In genomic region chr10:34617216-34617615, GRCm38 (mm10) we compare ENCODE assay signal across 9 mouse cellular contexts.
DNase-seq lines count a peak whose midpoint lies in the region; ATAC-seq lines count a peak whose summit lies in the region.
"Had no signal": no experiment of that assay in that cellular context is flagged by ENCODE, and none has a peak within 500 bp of the region (broad histone marks: within the 10 kb centered on the region; RNA-seq: fewer than 3 reads in every experiment).

No protein-coding gene starts in this region.

- H3K27ac ChIP-seq in forebrain, embryonic 14.5 days (ENCODE audit: low read depth, low read length): no peak overlapping the region
- no peak overlapping the region for H3K27ac ChIP-seq in forebrain, embryonic 13.5 days
- no peak overlapping the region for H3K27ac ChIP-seq in liver, embryonic 12.5 days
- H3K27ac ChIP-seq: midbrain, embryonic 12.5 days had no signal

- H3K9me3 ChIP-seq in forebrain, embryonic 14.5 days (replicated peaks; ENCODE audit: control insufficient read depth, low read length): no peaks in the 10 kb centered on the region
- no peaks in the 10 kb centered on the region for H3K9me3 ChIP-seq in forebrain, embryonic 13.5 days (replicated peaks)
- no peaks in the 10 kb centered on the region for H3K9me3 ChIP-seq in liver, embryonic 12.5 days (replicated peaks)
- H3K9me3 ChIP-seq: midbrain, embryonic 12.5 days had no signal

- intact Hi-C loops in left cerebral cortex, postnatal 4 days (cut with DNase I): no loop called here

- no peaks in the 10 kb centered on the region for H3K27me3 ChIP-seq in forebrain, embryonic 14.5 days (replicated peaks; ENCODE audit: control insufficient read depth, insufficient read depth, low read length)
- H3K27me3 ChIP-seq in forebrain, embryonic 13.5 days: no peaks in the 10 kb centered on the region
- H3K27me3 ChIP-seq in liver, embryonic 12.5 days (replicated peaks): no peaks in the 10 kb centered on the region
- H3K27me3 ChIP-seq: midbrain, embryonic 12.5 days had no signal

- no peak overlapping the region for H3K9ac ChIP-seq in forebrain, embryonic 14.5 days (ENCODE audit: low read length)
- H3K9ac ChIP-seq in forebrain, embryonic 13.5 days: no peak overlapping the region
- H3K9ac ChIP-seq in liver, embryonic 12.5 days: no peak overlapping the region
- H3K9ac ChIP-seq: midbrain, embryonic 12.5 days had no signal

- H3K4me2 ChIP-seq in forebrain, embryonic 14.5 days (ENCODE audit: low read length): no peak overlapping the region
- no peak overlapping the region for H3K4me2 ChIP-seq in forebrain, embryonic 13.5 days
- H3K4me2 ChIP-seq in liver, embryonic 12.5 days: no peak overlapping the region
- H3K4me2 ChIP-seq: midbrain, embryonic 12.5 days had no signal

- 67% methylated on average over 2 of the region's 2 CpGs for WGBS in forebrain, embryonic 14.5 days
- WGBS in forebrain, embryonic 13.5 days: 72% methylated on average over 2 of the region's 2 CpGs
- 45% methylated on average over 2 of the region's 2 CpGs for WGBS in liver, embryonic 12.5 days (ENCODE audit: insufficient replicate concordance)

- DNase-seq in forebrain, embryonic 14.5 days (ENCODE audit: low spot score): peak; percentile 40
- DNase-seq in liver (peak; percentile 2), ZHBTc4 (ENCODE audit: low read depth, low spot score) (peak; percentile 12)
- DNase-seq in left cerebral cortex, postnatal 4 days: peak; percentile 34
- no peak for DNase-seq in lung, postnatal 36 days

- no peak overlapping the region for H3K4me3 ChIP-seq in forebrain, embryonic 14.5 days (ENCODE audit: low read depth, low read length)
- H3K4me3 ChIP-seq in forebrain, embryonic 13.5 days: no peak overlapping the region
- H3K4me3 ChIP-seq in liver, embryonic 12.5 days: no peak overlapping the region
- H3K4me3 ChIP-seq: midbrain, embryonic 12.5 days had no signal

- no peak for ATAC-seq in forebrain, embryonic 14.5 days
- ATAC-seq in forebrain, embryonic 13.5 days: no peak
- ATAC-seq in liver, embryonic 12.5 days: no peak
- ATAC-seq in erythroblast, adult 5-6 weeks (replicated peaks; ENCODE audit: low FRiP score, poor library complexity, severe bottlenecking): no peak

- no peaks in the 10 kb centered on the region for H3K4me1 ChIP-seq in forebrain, embryonic 14.5 days (ENCODE audit: control insufficient read depth, insufficient read depth, low read length)
- no peaks in the 10 kb centered on the region for H3K4me1 ChIP-seq in forebrain, embryonic 13.5 days
- no peaks in the 10 kb centered on the region for H3K4me1 ChIP-seq in liver, embryonic 12.5 days
- H3K4me1 ChIP-seq: midbrain, embryonic 12.5 days had no signal

- no peaks in the 10 kb centered on the region for H3K36me3 ChIP-seq in forebrain, embryonic 14.5 days (ENCODE audit: control insufficient read depth, insufficient read depth, low read length)
- H3K36me3 ChIP-seq in forebrain, embryonic 13.5 days (ENCODE audit: poor library complexity, severe bottlenecking): no peaks in the 10 kb centered on the region
- H3K36me3 ChIP-seq in liver, embryonic 12.5 days: no peaks in the 10 kb centered on the region
- H3K36me3 ChIP-seq: midbrain, embryonic 12.5 days had no signal
